ENCODE assay signal across 31 mouse cellular contexts in genomic region chr2:35100529-35100928, GRCm38 (mm10). TPM values are rescaled to one million over a fixed set of nuclear protein-coding genes. Genes with fewer than 3 reads are reported as not detected.
DNase-seq lines count a peak whose midpoint lies in the region; ATAC-seq and TF ChIP-seq lines count a peak whose summit lies in the region.
"Had no signal": no experiment of that assay in that cellular context is flagged by ENCODE, and none has a peak within 500 bp of the region (broad histone marks: within the 10 kb centered on the region; RNA-seq: fewer than 3 reads in every experiment).

No protein-coding gene starts in this region.

- H3K79me2 ChIP-seq in liver, adult 2 months (ENCODE audit: control insufficient read depth, insufficient read depth, low read length) = peaks cover 4% of the 10 kb centered on the region; the same call in 1 of the 2 replicates

- no peaks in the 10 kb centered on the region for H3K9me3 ChIP-seq in liver, embryonic 13.5 days (replicated peaks)
- H3K9me3 ChIP-seq in liver, embryonic 16.5 days (replicated peaks; ENCODE audit: control insufficient read depth, low read length) = no peaks in the 10 kb centered on the region
- no peaks in the 10 kb centered on the region for H3K9me3 ChIP-seq in stomach, postnatal 0 days (ENCODE audit: control insufficient read depth, low read length)
- H3K9me3 ChIP-seq: embryonic facial prominence, embryonic 10.5 days; embryonic facial prominence, embryonic 13.5 days; forebrain, embryonic 12.5 days; heart, embryonic 12.5 days; hindbrain, embryonic 12.5 days had no signal

- H3K4me2 ChIP-seq in liver, embryonic 13.5 days = no peak overlapping the region
- no peak overlapping the region for H3K4me2 ChIP-seq in liver, embryonic 16.5 days (ENCODE audit: low read depth, low read length)
- H3K4me2 ChIP-seq in stomach, postnatal 0 days (replicated peaks; ENCODE audit: low read depth) = no peak overlapping the region
- H3K4me2 ChIP-seq: embryonic facial prominence, embryonic 13.5 days; forebrain, embryonic 12.5 days; heart, embryonic 12.5 days; hindbrain, embryonic 12.5 days had no signal

- peaks cover 18% of the 10 kb centered on the region for H3K4me1 ChIP-seq in liver, adult 2 months (ENCODE audit: control insufficient read depth, insufficient read depth, low read length)
- H3K4me1 ChIP-seq in liver, embryonic 13.5 days (replicated peaks) = 0 out of 2 replicates have a peak, but pooled peaks cover 7% of the 10 kb centered on the region
- H3K4me1 ChIP-seq in liver, embryonic 16.5 days (ENCODE audit: control insufficient read depth, low read depth, low read length) = peaks cover 7% of the 10 kb centered on the region
- H3K4me1 ChIP-seq in stomach, postnatal 0 days (replicated peaks; ENCODE audit: control insufficient read depth, insufficient read depth) = no peaks in the 10 kb centered on the region
- H3K4me1 ChIP-seq: embryonic facial prominence, embryonic 13.5 days; forebrain, embryonic 12.5 days; hindbrain, embryonic 12.5 days had no signal

- no peak for TF ChIP-seq EP300 in stomach, postnatal 0 days (optimal IDR thresholded peaks at IDR 0.05)

- H3K9ac ChIP-seq in liver, adult 2 months (ENCODE audit: low read depth, low read length) = peak overlapping the region; percentile 89
- no peak overlapping the region for H3K9ac ChIP-seq in liver, embryonic 13.5 days
- no peak overlapping the region for H3K9ac ChIP-seq in liver, embryonic 16.5 days (ENCODE audit: low read depth, low read length)
- no peak overlapping the region for H3K9ac ChIP-seq in stomach, postnatal 0 days (ENCODE audit: low read length)
- H3K9ac ChIP-seq: embryonic facial prominence, embryonic 13.5 days; forebrain, embryonic 12.5 days; heart, embryonic 12.5 days; hindbrain, embryonic 12.5 days had no signal

- TF ChIP-seq CTCF in liver, adult 2 months (IDR thresholded peaks at IDR 0.05; ENCODE audit: low read depth, low read length) = no peak
- no peak for TF ChIP-seq CTCF in layer of hippocampus, adult 2 months (conservative IDR thresholded peaks at IDR 0.05)
- TF ChIP-seq CTCF in stomach, postnatal 0 days (IDR thresholded peaks at IDR 0.05; ENCODE audit: low read depth) = no peak

- peak overlapping the region; percentile 70 for H3K4me3 ChIP-seq in liver, adult 2 months (ENCODE audit: insufficient read depth, low read depth, low read length)
- no peak overlapping the region; the same call in 1 of the 2 replicates for H3K4me3 ChIP-seq in liver, embryonic 13.5 days (replicated peaks)
- peak overlapping the region; percentile 15 for H3K4me3 ChIP-seq in liver, embryonic 16.5 days (ENCODE audit: low read depth, low read length)
- no peak overlapping the region for H3K4me3 ChIP-seq in layer of hippocampus, adult 2 months
- no peak overlapping the region for H3K4me3 ChIP-seq in stomach, postnatal 0 days (ENCODE audit: low read depth, low read length)
- H3K4me3 ChIP-seq: embryonic facial prominence, embryonic 10.5 days; embryonic facial prominence, embryonic 13.5 days; erythroblast, embryonic 14.5 days; forebrain, embryonic 12.5 days; heart, adult 2 months; heart, embryonic 12.5 days; hindbrain, embryonic 12.5 days had no signal

- H3K27me3 ChIP-seq in liver, adult 2 months (ENCODE audit: control insufficient read depth, insufficient read depth, low read length) = no peaks in the 10 kb centered on the region
- no peaks in the 10 kb centered on the region for H3K27me3 ChIP-seq in liver, embryonic 13.5 days
- H3K27me3 ChIP-seq in liver, embryonic 16.5 days (ENCODE audit: control insufficient read depth, insufficient read depth, low read depth, low read length) = no peaks in the 10 kb centered on the region
- no peaks in the 10 kb centered on the region for H3K27me3 ChIP-seq in stomach, postnatal 0 days (ENCODE audit: control insufficient read depth, insufficient read depth, low read length)
- H3K27me3 ChIP-seq: embryonic facial prominence, embryonic 13.5 days; forebrain, embryonic 12.5 days; heart, embryonic 12.5 days; hindbrain, embryonic 12.5 days had no signal

- H3K27ac ChIP-seq in liver, adult 2 months (replicated peaks; ENCODE audit: insufficient read depth, low read depth, low read length) = peak overlapping the region; percentile 100
- H3K27ac ChIP-seq in liver, embryonic 13.5 days = peak overlapping the region; percentile 44
- peak overlapping the region; percentile 62 for H3K27ac ChIP-seq in liver, embryonic 16.5 days (ENCODE audit: low read length)
- no peak overlapping the region for H3K27ac ChIP-seq in layer of hippocampus, adult 2 months
- no peak overlapping the region for H3K27ac ChIP-seq in stomach, postnatal 0 days (replicated peaks)
- H3K27ac ChIP-seq: embryonic facial prominence, embryonic 10.5 days; embryonic facial prominence, embryonic 13.5 days; forebrain, embryonic 12.5 days; heart, adult 2 months; hindbrain, embryonic 12.5 days had no signal

- H3K36me3 ChIP-seq in liver, adult 2 months (ENCODE audit: control insufficient read depth, insufficient read depth, low read length) = peaks cover 21% of the 10 kb centered on the region
- H3K36me3 ChIP-seq in liver, embryonic 13.5 days = no peaks in the 10 kb centered on the region
- H3K36me3 ChIP-seq in liver, embryonic 16.5 days (ENCODE audit: control insufficient read depth, insufficient read depth) = no peaks in the 10 kb centered on the region
- H3K36me3 ChIP-seq in stomach, postnatal 0 days (ENCODE audit: control insufficient read depth, insufficient read depth, low read length) = no peaks in the 10 kb centered on the region
- H3K36me3 ChIP-seq: embryonic facial prominence, embryonic 10.5 days; embryonic facial prominence, embryonic 13.5 days; forebrain, embryonic 12.5 days; heart, embryonic 12.5 days; hindbrain, embryonic 12.5 days had no signal

- TF ChIP-seq POLR2A in liver, adult 2 months (IDR thresholded peaks at IDR 0.05; ENCODE audit: extremely low read depth, insufficient read depth, low read length) = no peak

- ATAC-seq in liver, embryonic 13.5 days (ENCODE audit: low read depth) = no peak
- peak; percentile 62 for ATAC-seq in liver, embryonic 16.5 days (ENCODE audit: low read depth)
- no peak for ATAC-seq in stomach, postnatal 0 days (ENCODE audit: low FRiP score, low TSS enrichment)
- ATAC-seq: CD4-positive, CD25-positive, alpha-beta regulatory T cell, adult 4 months; forebrain, embryonic 16.5 days; hindbrain, embryonic 16.5 days had no signal

- WGBS in liver, adult 2 months = 19% methylated on average over 6 of the region's 6 CpGs
- WGBS in liver, embryonic 13.5 days (ENCODE audit: insufficient replicate concordance) = 65% methylated on average over 6 of the region's 6 CpGs
- 59% methylated on average over 6 of the region's 6 CpGs for WGBS in liver, embryonic 16.5 days (ENCODE audit: insufficient replicate concordance)
- WGBS in stomach, postnatal 0 days = 65% methylated on average over 6 of the region's 6 CpGs

- DNase-seq in liver, adult 2 months (ENCODE audit: extremely low read depth, low read depth, low spot score) = peak; percentile 95
- DNase-seq in liver = no peak
- no peak for DNase-seq in liver, embryonic 13.5 days
- no peak for DNase-seq in layer of hippocampus, adult 2 months (ENCODE audit: low spot score in 2 of 2)
- no peak for DNase-seq in stomach, postnatal 0 days (ENCODE audit: low spot score)
- DNase-seq: adrenal gland, adult 2 months; adrenal gland, postnatal 14 days; cerebellum, adult 11 months; cerebellum, adult 2 months; cerebellum, adult 9-11 months; cerebellum, postnatal 25 days; gastrocnemius, postnatal 10 days; gastrocnemius, postnatal 36 days; heart, adult 2 months; heart, postnatal 14 days had no signal

RNA-seq across cellular contexts. Expression of gene AI182371, which starts 0.8 kb away (rescaled TPM):
- total RNA-seq in liver, adult 2 months (2014; rRNA removed) = 471 and 592 TPM in 2 replicates
- 124 and 129 TPM in 2 replicates for polyA plus RNA-seq in liver, adult 2 months (2012; rRNA removed)
- 9.9 and 13.4 TPM in 2 replicates for polyA plus RNA-seq in liver, embryonic 13.5 days (2015; fragmentation: Nextera tagmentation; extraction: Ambion mirVana)
- 51.6 and 55.6 TPM in 2 replicates for polyA plus RNA-seq in liver, embryonic 16.5 days (2015; fragmentation: Nextera tagmentation; extraction: Ambion mirVana)
- total RNA-seq in layer of hippocampus, adult 2 months (2021) = under 1 TPM; 0.44 to 0.61 TPM
- 0.15 and 0.25 TPM in 2 replicates for polyA plus RNA-seq in stomach, postnatal 0 days (2015; fragmentation: Nextera tagmentation; extraction: Ambion mirVana)
- total RNA-seq: gastrocnemius, adult 18-20 months; heart, adult 2 months had no signal
- polyA plus RNA-seq: adrenal gland, adult 2 months; C2C12; erythroblast, embryonic 14.5 days had no signal

RNA-seq across cellular contexts. Expression of gene Cntrl, which starts 8.8 kb away (rescaled TPM):
- total RNA-seq in liver, adult 2 months (2014; rRNA removed) = 13.0 and 22.8 TPM in 2 replicates
- 4.9 and 6.1 TPM in 2 replicates for polyA plus RNA-seq in liver, adult 2 months (2012; rRNA removed)
- 9.8 and 10.0 TPM in 2 replicates for polyA plus RNA-seq in liver, embryonic 13.5 days (2015; fragmentation: Nextera tagmentation; extraction: Ambion mirVana)
- polyA plus RNA-seq in liver, embryonic 16.5 days (2015; fragmentation: Nextera tagmentation; extraction: Ambion mirVana) = 7.9 and 8.4 TPM in 2 replicates
- total RNA-seq in layer of hippocampus, adult 2 months (2021) = 10 to 100 TPM in 1 of 2 experiments, 1 to 10 TPM in 1; 9.2 to 12.9 TPM
- 7.3 and 8.0 TPM in 2 replicates for polyA plus RNA-seq in stomach, postnatal 0 days (2015; fragmentation: Nextera tagmentation; extraction: Ambion mirVana)

RNA-seq across cellular contexts. Expression of gene Hc, which starts 39.3 kb away (rescaled TPM):
- 567 and 594 TPM in 2 replicates for total RNA-seq in liver, adult 2 months (2014; rRNA removed)
- 121 and 139 TPM in 2 replicates for polyA plus RNA-seq in liver, adult 2 months (2012; rRNA removed)
- polyA plus RNA-seq in liver, embryonic 13.5 days (2015; fragmentation: Nextera tagmentation; extraction: Ambion mirVana) = 17.8 and 26.3 TPM in 2 replicates
- 69.0 and 72.4 TPM in 2 replicates for polyA plus RNA-seq in liver, embryonic 16.5 days (2015; fragmentation: Nextera tagmentation; extraction: Ambion mirVana)
- total RNA-seq in layer of hippocampus, adult 2 months (2021) = not detected
- 0.19 and 0.21 TPM in 2 replicates for polyA plus RNA-seq in stomach, postnatal 0 days (2015; fragmentation: Nextera tagmentation; extraction: Ambion mirVana)
- total RNA-seq: common myeloid progenitor, adult 5-6 weeks; granulocyte monocyte progenitor cell, adult 5-6 weeks; heart, adult 2 months; heart, postnatal 14 days; hematopoietic stem cell, adult 5-6 weeks; MEL had no signal
- polyA plus RNA-seq: embryonic facial prominence, embryonic 13.5 days; erythroblast, embryonic 14.5 days had no signal

Comparison
In these comparisons a context has a peak if more than half of its experiments do, and no peak if none do; other contexts are left out.
1. H3K4me3 ChIP-seq: peak in liver, adult 2 months (single experiment) and liver, embryonic 16.5 days (single experiment); none in liver, embryonic 13.5 days (single experiment), layer of hippocampus, adult 2 months (single experiment) and stomach, postnatal 0 days (single experiment).
2. H3K27ac ChIP-seq: peak in liver, adult 2 months (single experiment), liver, embryonic 13.5 days (single experiment) and liver, embryonic 16.5 days (single experiment); none in layer of hippocampus, adult 2 months (single experiment) and stomach, postnatal 0 days (single experiment).
3. RNA of gene Hc, which starts 39.3 kb away (polyA plus RNA-seq): 121 to 139 TPM in liver, adult 2 months, 69.0 to 72.4 TPM in liver, embryonic 16.5 days and 17.8 to 26.3 TPM in liver, embryonic 13.5 days; 0.19 to 0.21 TPM in stomach, postnatal 0 days; every median in the first group is over 10 times any median in the second.